Mouse (Mus musculus) gastrocnemius, adult 18-20 months (tissue): Measurements from ENCODE around the gene Wnt6. TPM values are rescaled to one million over a fixed set of nuclear protein-coding genes. Genes with fewer than 3 reads are reported as not detected.

Source experiments
- DNase-seq: peaks from one replicate; pipeline ENCODE4 v3.0.0; 2021; ENCODE audit warnings: low spot score
- long read RNA-seq, 2 experiments: library from polyadenylated mRNA; stranded (forward); transcript quantifications; one replicate each; pipeline ENCODE4 v2.0.0; 2021
- total RNA-seq, 2 experiments: library from RNA; stranded (reverse); gene quantifications; 2 replicates each; pipeline ENCODE4 v1.2.3; 2021

The Wnt6 gene
- under 1 TPM; 0.45 to 0.50 TPM for total RNA-seq
- long read RNA-seq, experiment 1: 0 reads
- long read RNA-seq, experiment 2, partial matches to known transcripts: 0 of 1 reads
- long read RNA-seq, experiment 2, other reads (novel, unspliced or antisense): 0 of 1 reads

DNA sequence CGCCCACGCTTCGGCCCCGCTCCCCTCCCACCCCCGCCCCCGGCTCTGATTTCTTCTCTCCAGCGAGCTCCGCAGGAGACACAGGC, at the start of gene Wnt6:
Gene Wnt6, plus strand, starts transcription at position 48 of the 86 bp plus-strand sequence.
- no peak for DNase-seq

DNA sequence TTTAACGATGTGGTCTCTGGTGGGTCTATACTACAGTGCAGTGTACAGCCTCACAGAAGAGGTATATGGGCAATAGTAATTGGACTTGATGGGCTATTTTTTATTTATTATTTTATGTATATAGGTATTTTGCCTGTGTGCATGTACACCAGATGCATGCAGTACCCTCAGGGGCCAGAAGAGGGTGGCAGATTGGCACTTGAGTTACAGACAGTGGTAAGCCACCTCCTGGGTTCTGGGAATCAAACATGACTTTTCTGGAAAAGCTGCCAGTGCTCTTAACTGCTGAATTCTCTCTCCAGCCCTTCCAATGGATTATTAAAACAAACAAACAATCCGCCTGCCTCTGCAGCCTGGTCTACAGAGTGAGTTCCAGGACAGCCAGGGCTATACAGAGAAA, 47.9 kb upstream of the Wnt6 start:
- no peak for DNase-seq

DNA sequence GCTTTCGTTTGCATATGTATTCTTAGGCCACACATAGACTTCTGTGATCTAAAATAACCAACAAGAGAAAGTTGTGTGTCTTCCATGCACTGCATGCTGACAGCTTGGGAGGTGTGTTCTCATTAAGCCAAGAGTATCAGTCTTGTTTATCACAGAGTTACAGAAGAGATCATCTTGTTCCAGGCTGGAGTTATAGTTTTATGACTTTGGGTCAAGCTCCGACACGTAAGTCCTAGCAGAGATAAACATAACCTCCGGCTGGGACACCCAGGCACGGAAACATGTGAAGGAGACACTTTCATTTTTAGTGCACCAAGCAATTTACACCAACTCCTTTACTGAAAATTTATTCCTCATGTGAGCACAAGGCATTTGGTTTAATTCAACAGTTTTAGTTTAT, 45.6 kb upstream of the Wnt6 start:
- peak; percentile 58 for DNase-seq

DNA sequence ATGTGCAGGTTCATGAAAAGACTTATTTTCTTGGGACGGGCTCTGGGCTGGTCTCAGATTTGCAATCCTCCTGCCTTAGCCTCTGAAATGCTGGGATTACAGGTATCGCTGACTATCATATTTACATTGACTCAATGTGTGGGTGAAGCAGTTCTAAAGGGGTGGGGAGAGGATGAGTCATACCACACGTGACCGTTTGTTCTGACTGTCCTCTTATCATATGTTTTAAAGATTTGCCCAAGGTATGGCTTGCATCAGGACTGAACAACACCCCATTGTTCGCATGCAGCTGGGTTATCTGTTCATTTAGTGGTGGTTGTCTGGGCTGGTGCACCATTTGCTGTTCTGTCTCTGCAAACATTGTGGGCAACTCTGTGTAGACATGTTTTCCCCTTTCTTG, 45.0 kb upstream of the Wnt6 start:
- DNase-seq: no peak

DNA sequence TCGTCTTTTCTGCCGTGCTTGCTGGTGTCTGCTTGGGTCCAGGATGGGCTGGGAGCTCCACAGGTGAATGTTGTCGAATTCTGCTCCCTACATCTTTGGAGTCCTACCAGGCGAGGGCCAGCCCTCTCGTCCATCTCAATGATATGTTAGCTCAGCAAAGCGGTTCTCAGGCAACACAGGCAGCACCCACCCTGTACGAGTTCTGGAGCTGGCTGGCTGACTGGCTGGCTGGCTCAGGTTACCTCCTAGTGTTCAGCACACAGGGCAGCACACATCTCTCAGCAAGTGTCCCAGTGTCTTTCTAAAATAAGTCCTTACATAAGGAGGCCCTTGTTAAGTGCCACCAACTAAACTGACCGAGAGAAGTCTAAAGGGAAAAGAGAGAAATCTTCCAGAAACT, 43.2 kb upstream of the Wnt6 start:
- DNase-seq: peak; percentile 81

DNA sequence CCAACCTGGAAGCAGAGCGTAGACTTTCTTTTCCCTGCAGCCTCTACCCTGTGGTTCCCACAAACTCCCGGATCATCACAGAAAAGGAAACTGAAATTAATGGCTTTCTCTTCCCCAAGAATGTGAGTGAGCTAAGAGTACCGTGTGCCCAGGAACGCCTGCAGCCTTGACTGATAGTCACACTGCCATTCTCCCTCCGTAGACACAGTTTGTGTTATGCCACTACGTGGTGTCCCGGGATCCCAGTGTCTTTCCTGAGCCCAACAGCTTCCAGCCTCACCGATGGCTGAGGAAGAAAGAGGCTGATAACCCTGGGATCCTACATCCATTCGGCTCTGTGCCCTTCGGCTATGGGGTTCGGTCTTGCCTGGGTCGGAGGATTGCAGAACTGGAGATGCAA, 34.7 kb upstream of the Wnt6 start:
- DNase-seq: no peak

DNA sequence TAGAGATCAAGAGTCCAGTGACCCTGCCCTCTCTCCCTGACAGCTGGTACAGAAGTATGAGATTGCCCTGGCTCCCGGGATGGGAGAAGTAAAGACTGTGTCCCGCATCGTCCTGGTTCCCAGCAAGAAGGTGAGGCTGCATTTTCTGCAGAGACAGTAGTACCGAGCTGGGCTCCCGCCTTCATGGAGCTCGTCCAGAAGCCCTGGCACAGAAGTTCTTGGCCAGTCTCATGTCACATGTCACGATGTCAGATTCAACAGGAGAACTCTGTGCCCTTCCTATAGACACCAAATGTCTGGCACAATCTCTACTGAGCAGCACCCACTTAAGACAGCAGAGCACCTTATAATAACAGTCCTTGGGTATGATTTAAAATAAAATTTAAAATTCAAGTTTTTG, 34.2 kb upstream of the Wnt6 start:
- DNase-seq: peak; percentile 68

DNA sequence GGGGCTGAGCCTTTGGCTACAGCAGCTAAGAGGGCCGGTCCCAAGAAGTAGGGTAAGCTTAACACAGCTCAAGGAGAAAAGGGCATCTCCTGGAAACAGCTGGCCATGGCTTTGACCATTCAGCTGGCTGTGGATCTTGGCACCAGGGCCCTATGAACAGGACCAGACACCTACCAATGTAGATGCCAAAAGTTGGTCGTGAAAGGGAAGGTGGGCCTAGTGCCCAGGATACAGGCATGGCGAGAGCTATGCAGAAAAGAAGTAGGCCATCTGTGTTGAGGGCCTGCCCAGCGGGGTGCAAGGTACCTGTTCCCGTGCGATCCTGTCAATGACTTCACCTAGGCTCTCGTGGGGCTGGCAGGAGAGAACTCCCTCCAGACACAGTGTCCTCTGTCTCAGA, 30.8 kb upstream of the Wnt6 start:
- peak; percentile 67 for DNase-seq

DNA sequence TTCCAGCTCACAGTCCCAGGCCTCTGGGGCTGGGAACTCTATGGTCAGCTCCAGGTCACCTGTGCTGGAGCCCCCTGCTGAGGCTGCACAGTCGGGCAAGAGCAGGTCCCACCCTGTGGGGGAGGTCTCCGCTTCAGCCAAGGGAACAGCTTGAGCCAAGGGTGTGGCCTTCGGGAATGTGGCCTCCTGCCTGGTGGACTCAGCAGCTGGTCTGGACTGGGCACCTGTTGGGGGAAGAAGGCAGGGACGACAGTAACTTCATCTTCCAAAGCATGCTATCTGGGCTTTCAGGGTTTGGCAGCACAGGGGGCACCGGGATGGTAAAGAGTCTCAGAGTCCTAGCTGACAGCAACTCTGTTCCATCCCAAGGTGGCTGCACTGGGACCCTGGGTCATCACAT, 24.4 kb upstream of the Wnt6 start:
- peak; percentile 78 for DNase-seq

DNA sequence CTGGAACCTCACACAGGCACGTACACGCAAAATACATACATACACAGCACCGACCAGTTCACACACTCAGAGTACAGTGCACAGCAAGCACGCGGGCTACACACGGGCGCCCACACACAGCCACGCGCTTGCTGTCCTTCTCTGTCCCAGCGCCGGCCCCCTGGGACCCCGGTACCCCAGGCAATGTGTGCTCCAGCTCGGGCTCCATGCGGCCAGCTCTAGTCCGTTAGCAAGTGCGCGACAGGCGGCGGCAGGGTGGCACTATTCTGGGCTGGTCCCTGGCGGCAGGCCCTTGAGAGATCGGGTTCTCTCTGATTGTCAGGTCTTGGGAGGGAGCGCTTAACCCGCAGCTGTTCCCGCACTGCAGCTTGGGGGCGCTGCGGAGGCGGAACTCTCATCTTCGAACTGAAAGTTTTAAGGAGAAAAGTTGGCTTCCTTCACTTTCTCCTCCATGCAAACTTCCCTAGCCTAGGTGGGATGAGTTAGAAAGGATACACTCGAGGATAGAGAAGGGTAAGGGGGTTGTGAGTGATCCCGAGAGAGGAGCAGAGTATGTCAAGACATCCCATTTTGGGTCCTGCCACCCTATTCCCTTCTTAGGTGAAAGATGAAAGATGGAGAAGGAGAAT, 22.9 kb upstream of the Wnt6 start, which contains the start of gene Prkag3:
Gene Prkag3, minus strand, starts transcription at position 579 of the 629 bp plus-strand sequence.
- peak; percentile 90 for DNase-seq

DNA sequence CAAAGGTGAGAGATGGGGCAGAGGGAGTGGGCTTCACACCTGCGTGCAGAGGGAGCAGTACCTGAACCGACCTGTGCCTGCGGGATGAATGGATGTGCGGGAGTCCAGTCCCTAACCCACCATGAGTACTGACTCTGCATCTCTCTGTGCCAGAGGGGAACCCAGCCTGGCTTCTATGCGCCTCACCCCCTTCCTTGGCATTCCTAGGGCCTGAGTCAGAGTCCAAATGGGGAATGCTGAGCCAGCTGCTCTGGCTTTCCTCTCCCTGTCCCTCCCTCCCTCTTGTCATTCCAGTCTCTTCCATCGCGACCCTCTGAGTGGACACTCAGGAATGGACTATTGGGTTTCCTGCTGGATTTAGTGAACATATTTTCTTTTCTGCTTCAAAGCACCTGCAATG, 22.4 kb upstream of the Wnt6 start:
- peak; percentile 83 for DNase-seq

DNA sequence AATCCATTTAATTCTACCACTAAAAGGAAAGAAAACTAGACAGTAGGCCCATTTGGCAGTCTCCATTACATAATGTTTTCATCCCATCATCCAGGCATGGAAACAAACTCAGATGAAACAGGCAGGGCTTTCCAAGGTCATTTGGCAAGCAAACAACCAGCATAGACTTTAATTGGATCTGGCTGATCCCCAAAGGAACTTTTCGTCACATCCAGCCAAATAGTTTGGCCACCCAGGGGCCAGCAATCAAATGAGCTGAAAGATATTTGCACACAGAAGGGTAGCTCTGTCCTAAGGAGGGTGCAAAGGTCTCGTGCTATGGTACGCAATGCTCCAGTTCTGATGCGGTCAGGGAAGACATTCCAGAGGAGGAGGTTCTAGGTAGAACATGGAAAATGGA, 21.0 kb upstream of the Wnt6 start:
- no peak for DNase-seq

DNA sequence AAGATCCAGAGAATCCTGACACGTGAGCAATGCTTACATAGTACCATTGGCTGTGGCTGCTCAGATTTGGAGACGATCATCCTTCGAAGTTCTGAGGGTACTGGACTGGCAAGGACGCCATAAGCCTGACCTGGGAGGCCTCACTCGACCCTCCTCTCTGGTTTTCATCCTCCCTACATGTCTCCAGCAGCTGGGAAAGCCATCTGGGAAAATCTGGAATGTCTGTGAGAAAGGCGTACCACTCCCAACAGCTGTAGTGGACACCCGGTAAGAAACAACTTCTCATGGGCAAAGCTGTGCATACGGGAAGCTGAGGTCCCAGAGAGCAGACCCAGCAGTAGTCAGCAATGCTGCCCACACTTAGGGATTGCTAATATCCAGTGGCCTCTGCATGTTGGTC, 19.5 kb upstream of the Wnt6 start:
- no peak for DNase-seq

DNA sequence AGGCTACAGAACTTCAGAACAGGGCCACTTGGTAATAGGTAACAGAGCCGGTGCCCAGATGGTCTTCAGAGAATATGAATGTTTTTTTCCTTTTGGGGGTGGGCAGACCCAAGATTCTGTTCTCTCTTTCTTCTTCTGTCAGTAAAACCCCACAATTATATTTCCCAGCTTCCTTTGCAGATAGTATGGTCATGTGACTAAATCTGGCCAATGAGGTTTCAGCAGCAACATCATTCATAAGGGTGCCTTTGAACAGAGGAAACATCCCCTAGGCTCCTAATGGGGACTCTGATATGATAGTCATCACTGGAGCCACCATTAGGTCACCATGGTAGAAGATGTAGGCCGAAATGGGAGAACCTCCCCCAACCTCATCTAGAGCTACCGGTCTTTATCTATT, 18.9 kb upstream of the Wnt6 start:
- no peak for DNase-seq

DNA sequence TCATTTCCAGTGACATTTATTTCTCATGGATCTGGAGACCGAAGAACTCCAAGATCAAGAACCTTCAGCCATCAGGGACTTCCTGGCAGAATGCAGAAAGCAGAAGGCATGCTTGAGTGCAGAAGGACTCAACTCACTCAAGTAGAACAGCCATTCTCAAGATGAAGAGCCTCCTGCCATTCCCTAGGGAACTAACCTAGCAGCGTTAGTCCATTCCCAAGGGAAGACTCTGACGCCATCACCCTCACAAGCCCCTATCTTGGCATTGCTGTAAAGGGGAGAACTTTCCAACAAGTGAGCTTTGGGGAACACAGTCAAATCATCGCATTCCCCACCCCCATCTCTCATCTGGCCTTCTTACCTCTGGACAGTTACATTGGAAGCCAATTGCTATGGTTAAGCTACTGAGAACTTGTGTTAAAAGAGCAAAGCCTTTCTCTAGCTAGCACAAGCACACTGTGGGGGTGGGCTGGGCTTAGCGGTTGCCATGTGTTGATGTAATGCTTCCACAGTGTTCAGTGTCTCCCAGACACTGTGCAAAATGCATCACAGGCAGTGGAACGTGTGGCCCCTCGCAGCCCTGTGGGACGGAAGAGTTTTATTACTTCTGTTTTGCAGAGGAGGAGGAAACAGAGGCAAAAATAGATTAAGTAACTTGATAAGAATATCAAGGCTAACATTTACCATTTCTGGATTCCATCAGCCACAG, 18.3 kb upstream of the Wnt6 start:
- DNase-seq: no peak

DNA sequence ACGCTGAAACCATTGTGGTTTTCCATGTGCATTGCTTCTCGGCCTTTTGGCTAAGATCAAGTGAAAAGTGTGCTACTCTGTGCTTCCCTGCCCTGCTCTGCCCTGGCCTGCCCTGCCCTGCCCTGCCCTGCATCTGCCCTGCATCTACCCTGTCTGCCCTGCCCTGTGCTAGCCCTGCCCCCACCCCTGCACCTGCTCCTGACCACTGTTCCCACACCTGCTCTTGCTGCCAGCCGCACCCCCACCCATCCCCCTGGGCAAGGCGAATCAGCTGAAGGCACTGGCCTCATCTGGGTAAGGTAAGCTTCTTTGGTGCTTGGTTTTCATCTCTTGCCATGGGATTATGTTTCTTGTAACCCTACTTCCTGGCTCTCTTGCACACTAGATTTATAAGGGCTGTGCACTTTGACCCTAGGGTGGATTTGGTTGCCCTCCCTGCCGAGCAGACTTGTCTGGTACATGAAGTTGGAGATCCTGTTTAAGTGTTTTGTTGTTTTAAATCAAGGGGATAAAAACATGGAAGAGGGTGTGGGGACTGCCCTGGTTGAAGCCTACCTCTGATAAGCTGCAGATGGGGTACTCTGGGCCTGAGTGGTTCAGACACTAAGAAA, 17.4 kb upstream of the Wnt6 start:
- DNase-seq: peak; percentile 85

DNA sequence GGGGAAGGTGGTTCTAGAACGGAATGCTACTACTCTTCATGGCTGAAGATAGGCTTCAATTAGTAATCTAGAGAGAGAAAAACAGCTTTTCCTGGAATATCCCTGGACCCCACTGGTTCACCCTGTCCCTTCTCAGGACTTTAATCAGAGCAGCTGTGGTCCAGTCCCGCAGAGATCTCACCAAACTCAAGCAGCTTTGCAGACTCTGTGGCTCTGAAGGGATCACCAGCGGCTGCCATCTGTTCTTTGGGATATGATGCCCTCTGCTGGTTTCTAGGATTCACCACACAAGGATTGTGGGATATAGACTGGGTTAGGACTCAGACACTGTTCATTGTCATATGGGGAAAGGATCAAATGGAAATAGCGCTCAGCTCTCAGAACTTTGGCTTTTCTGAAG, 11.9 kb upstream of the Wnt6 start:
- peak; percentile 67 for DNase-seq

DNA sequence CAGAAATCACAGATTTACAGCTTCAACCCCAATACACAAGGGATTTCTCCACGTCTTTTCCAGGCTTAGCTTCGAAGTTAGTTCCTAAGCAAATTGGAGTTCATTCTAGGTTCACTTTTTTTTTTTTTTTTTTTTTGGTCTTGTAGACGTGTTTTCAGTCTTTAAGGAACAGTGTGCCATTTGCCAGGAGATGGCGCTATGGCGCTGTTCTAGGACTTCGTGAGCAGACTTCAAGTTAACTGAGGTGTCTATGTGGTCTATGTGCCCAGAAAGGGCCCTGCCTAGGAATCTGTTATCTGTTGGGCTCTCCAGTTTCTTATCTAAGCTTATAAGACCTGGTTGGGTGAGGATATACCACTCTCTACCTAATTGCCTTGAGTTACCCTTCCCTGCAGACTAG, 8.6 kb upstream of the Wnt6 start:
- DNase-seq: peak; percentile 73

DNA sequence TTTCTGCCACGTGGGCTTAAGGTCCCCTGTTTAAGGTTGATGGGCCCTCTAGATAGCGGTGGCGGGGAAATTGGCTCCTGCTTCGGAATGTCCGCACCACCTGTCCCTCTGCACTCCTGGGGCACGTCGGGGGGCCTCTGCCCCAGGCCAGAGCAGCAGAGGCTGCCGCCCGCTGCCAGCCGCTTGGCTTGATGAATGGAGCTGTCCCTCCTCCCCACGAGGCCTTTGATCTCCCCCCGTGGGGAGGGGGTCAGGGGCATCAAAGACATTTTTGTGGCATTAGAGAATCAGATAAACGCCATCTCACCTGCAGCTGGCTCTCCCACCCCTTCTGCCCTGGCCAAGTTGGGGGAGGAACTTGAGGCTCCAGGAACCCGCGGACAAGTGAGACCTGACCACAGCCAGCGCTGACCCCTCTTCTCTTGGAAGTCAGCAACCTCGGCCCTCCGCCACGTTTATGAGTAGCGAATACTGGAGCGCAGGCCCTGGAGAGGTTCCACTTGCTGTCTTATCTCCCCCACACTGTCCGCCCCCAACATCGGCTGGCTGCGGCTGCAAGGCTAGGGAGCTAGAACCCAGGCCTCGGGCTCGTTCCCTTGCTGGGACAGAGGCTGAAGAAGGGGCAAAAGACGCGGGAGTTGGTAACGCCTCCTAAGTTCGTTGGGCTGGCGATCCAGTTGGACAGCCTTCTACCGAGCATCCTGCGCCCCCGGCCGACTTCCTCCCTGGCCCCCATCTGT, 795 bp upstream of the Wnt6 start:
- no peak for DNase-seq

DNA sequence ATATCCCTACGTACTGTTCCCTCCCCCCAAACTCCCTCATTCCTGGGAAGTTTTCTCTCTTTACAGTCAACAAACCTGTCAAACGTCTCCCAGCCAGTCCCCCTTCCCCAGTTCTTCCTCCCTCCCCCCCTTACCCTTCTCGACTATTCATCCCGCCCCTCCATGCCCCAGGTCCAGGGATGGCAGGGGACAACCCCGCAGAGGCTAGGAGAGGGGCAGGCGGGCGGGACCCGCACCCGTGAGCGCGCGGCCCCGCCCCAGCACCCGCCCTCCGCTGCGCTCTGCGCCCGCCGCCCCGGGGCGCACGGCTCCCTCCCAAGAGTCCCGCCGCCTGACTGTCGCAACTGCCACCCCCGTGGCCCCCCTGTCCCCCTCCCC, 236 bp upstream of the Wnt6 start:
- DNase-seq: no peak

DNA sequence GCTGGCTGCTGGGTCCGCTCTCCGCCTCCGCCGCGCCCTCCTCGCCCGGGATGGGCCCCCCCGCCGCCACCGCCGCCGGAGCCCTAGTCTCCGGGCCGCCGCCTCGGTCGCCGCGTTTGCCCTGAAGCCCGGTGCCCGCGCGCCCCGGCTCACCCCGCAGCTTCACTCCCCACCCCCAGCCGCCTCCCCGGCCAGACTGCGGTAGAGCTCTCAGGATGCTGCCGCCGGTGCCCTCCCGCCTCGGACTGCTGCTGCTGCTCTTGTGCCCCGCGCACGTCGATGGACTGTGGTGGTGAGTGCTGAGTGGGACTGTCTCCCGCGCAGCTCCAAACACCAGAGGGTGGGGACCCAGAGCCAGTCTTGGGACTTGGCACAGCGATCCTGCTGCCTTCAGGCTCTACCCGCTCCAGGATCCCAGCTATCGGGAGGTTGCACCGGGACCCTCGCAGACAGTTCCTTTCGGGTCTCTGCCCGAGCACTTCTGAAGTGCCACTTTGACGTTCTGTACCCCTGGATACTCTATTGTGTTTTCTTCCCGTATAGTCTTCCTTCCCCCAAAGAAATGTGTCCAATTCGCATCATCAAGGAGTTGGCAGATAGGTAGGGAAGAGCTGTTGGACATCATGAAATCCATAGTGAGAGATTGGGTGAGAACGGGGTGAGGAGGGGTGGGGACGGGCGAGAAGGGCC, 384 bp downstream of the Wnt6 start:
- DNase-seq: no peak

DNA sequence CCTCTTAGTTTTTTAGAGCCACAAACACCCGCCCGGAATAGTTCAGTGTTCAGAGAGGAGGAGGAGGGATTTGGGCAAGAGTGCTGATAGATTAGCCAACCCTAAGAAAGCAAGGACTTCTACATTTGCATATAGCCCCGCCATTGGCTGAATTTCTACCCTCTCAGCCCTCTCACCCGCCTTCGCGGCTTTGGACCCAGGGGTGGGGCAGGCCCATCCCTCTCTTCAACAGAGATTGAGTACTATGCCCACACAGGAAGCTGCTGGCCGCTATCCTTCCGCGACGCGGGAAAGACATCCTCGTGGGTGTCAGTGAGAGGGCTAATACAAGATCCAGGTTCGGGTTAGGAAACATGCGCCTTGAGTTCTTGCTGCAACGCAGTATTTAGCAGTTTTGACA, 1.4 kb downstream of the Wnt6 start:
- peak; percentile 87 for DNase-seq
